In genomic region chr2:50796087-50796486, GRCm38 (mm10) we compare ENCODE assay signal across 26 mouse cellular contexts.
DNase-seq lines count a peak whose midpoint lies in the region; ATAC-seq lines count a peak whose summit lies in the region.
"Had no signal": no experiment of that assay in that cellular context is flagged by ENCODE, and none has a peak within 500 bp of the region (broad histone marks: within the 10 kb centered on the region; RNA-seq: fewer than 3 reads in every experiment).

No protein-coding gene starts in this region.

- WGBS in heart, embryonic 12.5 days: 80% methylated on average over 3 of the region's 3 CpGs
- WGBS in lung, embryonic 15.5 days: 68% methylated on average over 3 of the region's 3 CpGs
- 75% methylated on average over 3 of the region's 3 CpGs for WGBS in embryonic facial prominence, embryonic 10.5 days

- H3K9me3 ChIP-seq in heart, embryonic 12.5 days (replicated peaks): peaks cover 9% of the 10 kb centered on the region; the same call in 1 of the 2 replicates
- no peaks in the 10 kb centered on the region for H3K9me3 ChIP-seq in lung, embryonic 15.5 days
- H3K9me3 ChIP-seq in embryonic facial prominence, embryonic 10.5 days: peaks cover 9% of the 10 kb centered on the region; the same call in 1 of the 2 replicates
- H3K9me3 ChIP-seq: embryonic facial prominence, embryonic 13.5 days; embryonic facial prominence, embryonic 15.5 days had no signal

- no peak overlapping the region for H3K4me2 ChIP-seq in heart, embryonic 12.5 days
- no peak overlapping the region for H3K4me2 ChIP-seq in lung, embryonic 15.5 days
- H3K4me2 ChIP-seq: embryonic facial prominence, embryonic 13.5 days; embryonic facial prominence, embryonic 15.5 days; forebrain, embryonic 12.5 days had no signal

- no peaks in the 10 kb centered on the region for H3K4me1 ChIP-seq in heart, embryonic 12.5 days (replicated peaks)
- peaks cover 3% of the 10 kb centered on the region; the same call in 1 of the 2 replicates for H3K4me1 ChIP-seq in lung, embryonic 15.5 days
- peaks cover 4% of the 10 kb centered on the region; the same call in 1 of the 2 replicates for H3K4me1 ChIP-seq in embryonic facial prominence, embryonic 10.5 days
- H3K4me1 ChIP-seq: forebrain, embryonic 10.5 days; forebrain, embryonic 12.5 days had no signal

- no peak for ATAC-seq in heart, embryonic 12.5 days (ENCODE audit: insufficient number of reproducible peaks, low FRiP score)
- ATAC-seq in lung, embryonic 15.5 days (ENCODE audit: borderline replicate concordance, extremely low read depth, low FRiP score, low TSS enrichment): 0 out of 2 replicates have a peak, but pooled peaks have one; percentile 39
- ATAC-seq: activated CD4-positive, CD25-positive, alpha-beta regulatory T cell, adult 4 months; CD4-positive, CD25-positive, alpha-beta regulatory T cell, adult 4 months; forebrain, embryonic 14.5 days; forebrain, embryonic 16.5 days; Patski had no signal

- no peaks in the 10 kb centered on the region for H3K27me3 ChIP-seq in heart, embryonic 12.5 days (replicated peaks)
- no peaks in the 10 kb centered on the region for H3K27me3 ChIP-seq in lung, embryonic 15.5 days
- no peaks in the 10 kb centered on the region for H3K27me3 ChIP-seq in embryonic facial prominence, embryonic 10.5 days (replicated peaks; ENCODE audit: low read depth, poor library complexity, severe bottlenecking)
- H3K27me3 ChIP-seq: CH12.LX; embryonic facial prominence, embryonic 13.5 days; embryonic facial prominence, embryonic 15.5 days; forebrain, embryonic 12.5 days; Patski had no signal

- no peak overlapping the region for H3K4me3 ChIP-seq in heart, embryonic 12.5 days
- H3K4me3 ChIP-seq in lung, embryonic 15.5 days: no peak overlapping the region
- H3K4me3 ChIP-seq in embryonic facial prominence, embryonic 10.5 days: no peak overlapping the region
- H3K4me3 ChIP-seq: embryonic facial prominence, embryonic 13.5 days; embryonic facial prominence, embryonic 15.5 days; erythroblast, embryonic 14.5 days; forebrain, embryonic 10.5 days; forebrain, embryonic 12.5 days had no signal

- peak; percentile 67 for DNase-seq in heart, adult 11 months
- no peak for DNase-seq in lung, postnatal 4 days
- DNase-seq in embryonic facial prominence, embryonic 10.5 days (ENCODE audit: low spot score): no peak
- DNase-seq: adrenal gland, adult 8-10 months; adrenal gland, postnatal 14 days; adrenal gland, postnatal 36 days; B cell, adult 2 months; cerebellum, adult 11-12 months; cerebellum, adult 2 months; cerebellum, adult 9-10 months; cerebellum, postnatal 10 days; cerebellum, postnatal 25 days had no signal

- no peaks in the 10 kb centered on the region for H3K36me3 ChIP-seq in heart, embryonic 12.5 days
- H3K36me3 ChIP-seq in lung, embryonic 15.5 days: no peaks in the 10 kb centered on the region
- H3K36me3 ChIP-seq in embryonic facial prominence, embryonic 10.5 days (replicated peaks): no peaks in the 10 kb centered on the region
- H3K36me3 ChIP-seq: embryonic facial prominence, embryonic 13.5 days; embryonic facial prominence, embryonic 15.5 days; forebrain, embryonic 10.5 days; forebrain, embryonic 12.5 days; G1E had no signal

- H3K9ac ChIP-seq in heart, embryonic 12.5 days: no peak overlapping the region
- H3K9ac ChIP-seq in lung, embryonic 15.5 days: no peak overlapping the region
- H3K9ac ChIP-seq: embryonic facial prominence, embryonic 13.5 days; embryonic facial prominence, embryonic 15.5 days; forebrain, embryonic 12.5 days had no signal

- no peak overlapping the region for H3K27ac ChIP-seq in heart, embryonic 12.5 days (ENCODE audit: poor library complexity, severe bottlenecking)
- peak overlapping the region; percentile 37; the same call in 1 of the 2 replicates for H3K27ac ChIP-seq in lung, embryonic 15.5 days
- 0 out of 2 replicates have a peak overlapping the region, but pooled peaks have one; percentile 30 for H3K27ac ChIP-seq in embryonic facial prominence, embryonic 10.5 days (replicated peaks)
- H3K27ac ChIP-seq: embryonic facial prominence, embryonic 13.5 days; embryonic facial prominence, embryonic 15.5 days; forebrain, embryonic 10.5 days; forebrain, embryonic 12.5 days had no signal
